Mouse (Mus musculus): Measurements from ENCODE around the gene Ccl1. TPM values are rescaled to one million over a fixed set of nuclear protein-coding genes. Genes with fewer than 3 reads are reported as not detected.

Ccl1 gene
- polyA plus RNA-seq, 1 experiment: not detected

DNA sequence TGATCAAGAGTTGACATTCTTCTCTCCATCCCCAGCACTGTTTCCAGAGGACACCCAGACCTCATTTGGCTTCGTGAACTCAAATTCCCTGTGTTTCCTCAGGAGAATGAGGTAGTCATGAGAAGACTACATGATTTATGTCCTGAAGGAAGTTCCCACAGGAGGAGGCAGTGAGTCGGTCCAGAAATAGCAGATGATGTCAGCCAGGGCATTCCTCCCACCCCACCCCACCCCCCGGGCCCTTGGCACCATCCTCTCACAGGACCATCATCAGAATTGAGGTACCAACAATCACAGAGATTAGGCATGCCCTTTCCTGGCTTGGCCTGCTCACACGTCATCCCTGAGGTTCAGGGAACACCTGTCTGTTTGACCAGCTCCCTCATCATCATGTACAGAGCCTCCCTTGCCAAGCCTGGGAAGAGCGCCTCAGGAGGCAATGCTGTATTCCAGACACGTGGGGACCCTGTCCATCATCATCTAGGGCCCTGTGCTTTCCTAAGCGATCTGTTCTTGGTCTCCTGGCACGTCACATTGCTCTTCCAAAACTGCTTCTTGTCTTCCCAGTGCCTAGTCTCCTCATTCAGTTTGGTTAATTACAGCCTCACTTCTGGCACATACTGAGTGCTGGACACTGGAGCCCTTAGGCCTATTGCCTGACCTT is 31.2 kb downstream of the Ccl1 start:
- H3ac ChIP-seq (ENCODE audit: control insufficient read depth, insufficient read length): no peak overlapping the region
- H3K27me3 ChIP-seq (ENCODE audit: control insufficient read depth, insufficient read depth, insufficient read length): peaks cover 5% of the 10 kb centered on the region
- H3K4me3 ChIP-seq: no peak overlapping the region
- H3K4me2 ChIP-seq (ENCODE audit: low read depth): no peak overlapping the region
- H3K36me3 ChIP-seq (ENCODE audit: control insufficient read depth, insufficient read depth): no peaks in the 10 kb centered on the region
- H3K79me2 ChIP-seq (ENCODE audit: control insufficient read depth, insufficient read depth): no peaks in the 10 kb centered on the region
- TF ChIP-seq MYOD1 (IDR thresholded peaks at IDR 0.05; ENCODE audit: control insufficient read depth in 1 of 3, insufficient read length in 2 of 3, low read depth in 2 of 3) (no peak), SRF (IDR thresholded peaks at IDR 0.05; ENCODE audit: control insufficient read depth, insufficient read length, low read depth) (no peak), TCF12 (IDR thresholded peaks at IDR 0.05; ENCODE audit: insufficient read depth, poor library complexity, severe bottlenecking) (no peak), E2F4 (IDR thresholded peaks at IDR 0.05; ENCODE audit: insufficient read depth) (no peak), POLR2A (IDR thresholded peaks at IDR 0.05; ENCODE audit: insufficient read length, low read depth) (no peak), POLR2AphosphoS2 (IDR thresholded peaks at IDR 0.05; ENCODE audit: insufficient read length, low read depth) (no peak), TCF3 (IDR thresholded peaks at IDR 0.05; ENCODE audit: insufficient read length, low read depth) (no peak), MAX (IDR thresholded peaks at IDR 0.05; ENCODE audit: low read depth) (no peak), USF1 (IDR thresholded peaks at IDR 0.05; ENCODE audit: low read depth) (no peak), CEBPB (IDR thresholded peaks at IDR 0.05; ENCODE audit: insufficient read depth, poor library complexity, severe bottlenecking) (no peak)

DNA sequence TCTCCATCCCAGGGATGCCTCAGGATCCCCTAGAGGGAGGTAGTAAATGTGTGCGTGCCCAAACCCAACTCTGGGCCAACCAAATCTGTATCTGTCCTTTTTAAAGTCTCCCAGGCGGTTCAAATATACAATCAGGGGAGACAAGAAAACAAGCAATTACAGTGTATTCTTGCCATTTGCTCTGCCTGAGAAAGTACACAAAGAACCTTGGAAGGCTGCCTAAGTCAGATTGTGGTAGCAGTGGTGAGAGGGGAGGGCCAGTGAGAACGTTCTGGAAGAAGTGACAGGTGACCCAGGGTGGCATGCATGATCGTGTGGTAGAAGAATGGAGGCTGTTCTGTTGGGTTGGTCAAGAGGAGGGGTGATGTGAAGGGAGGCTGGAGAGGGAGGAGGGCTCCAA is 46.4 kb downstream of the Ccl1 start:
- no peak overlapping the region for H3K4me3 ChIP-seq
- H3ac ChIP-seq (ENCODE audit: control insufficient read depth, insufficient read length): no peak overlapping the region
- H3K36me3 ChIP-seq (ENCODE audit: control insufficient read depth, insufficient read depth): no peaks in the 10 kb centered on the region
- H3K79me2 ChIP-seq (ENCODE audit: control insufficient read depth, insufficient read depth): no peaks in the 10 kb centered on the region
- TF ChIP-seq POLR2A (IDR thresholded peaks at IDR 0.05; ENCODE audit: insufficient read length, low read depth) (no peak), TCF12 (IDR thresholded peaks at IDR 0.05; ENCODE audit: insufficient read depth, poor library complexity, severe bottlenecking) (no peak), E2F4 (IDR thresholded peaks at IDR 0.05; ENCODE audit: insufficient read depth) (no peak), POLR2AphosphoS2 (IDR thresholded peaks at IDR 0.05; ENCODE audit: insufficient read length, low read depth) (no peak), USF1 (IDR thresholded peaks at IDR 0.05; ENCODE audit: low read depth) (no peak), MYOG (IDR thresholded peaks at IDR 0.05; ENCODE audit: control insufficient read depth in 1 of 3, insufficient read depth in 1 of 3, insufficient read length in 2 of 3, low read depth in 2 of 3) (no peak), MYOD1 (IDR thresholded peaks at IDR 0.05; ENCODE audit: control insufficient read depth in 1 of 3, insufficient read length in 2 of 3, low read depth in 2 of 3) (no peak), CEBPB (IDR thresholded peaks at IDR 0.05; ENCODE audit: insufficient read depth, poor library complexity, severe bottlenecking) (no peak), MAX (IDR thresholded peaks at IDR 0.05; ENCODE audit: low read depth) (no peak), SRF (IDR thresholded peaks at IDR 0.05; ENCODE audit: control insufficient read depth, insufficient read length, low read depth) (no peak)
- H3K27me3 ChIP-seq (ENCODE audit: control insufficient read depth, insufficient read depth, insufficient read length): peaks cover 26% of the 10 kb centered on the region
- no peak overlapping the region for H3K4me2 ChIP-seq (ENCODE audit: low read depth)

DNA sequence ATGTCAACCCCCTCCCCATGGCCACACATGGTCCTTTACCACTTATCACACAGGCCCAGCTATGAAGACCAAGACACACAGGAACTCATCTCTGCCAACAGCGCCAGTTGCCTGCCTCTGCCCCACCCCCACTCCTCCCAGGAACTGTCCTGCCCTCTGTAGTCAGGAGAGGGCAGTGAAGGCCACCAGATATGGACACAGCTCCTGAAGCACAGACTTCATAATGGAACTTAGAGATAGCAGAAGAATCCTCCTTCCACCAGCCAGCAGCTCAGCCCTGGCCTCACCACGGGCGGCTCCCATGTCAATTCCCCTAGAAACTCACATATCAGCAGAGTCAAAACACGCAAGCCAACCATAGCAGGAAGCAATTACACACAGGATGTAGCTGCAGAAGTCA is 49.9 kb downstream of the Ccl1 start:
- H3K27me3 ChIP-seq (ENCODE audit: control insufficient read depth, insufficient read depth, insufficient read length): peaks cover 23% of the 10 kb centered on the region
- H3K36me3 ChIP-seq (ENCODE audit: control insufficient read depth, insufficient read depth): no peaks in the 10 kb centered on the region
- H3K4me2 ChIP-seq (ENCODE audit: low read depth): no peak overlapping the region
- H3K4me3 ChIP-seq: no peak overlapping the region
- no peak for TF ChIP-seq POLR2AphosphoS2 (IDR thresholded peaks at IDR 0.05; ENCODE audit: insufficient read length, low read depth)
- no peaks in the 10 kb centered on the region for H3K79me2 ChIP-seq (ENCODE audit: control insufficient read depth, insufficient read depth)
- H3ac ChIP-seq (ENCODE audit: control insufficient read depth, insufficient read length): no peak overlapping the region

DNA sequence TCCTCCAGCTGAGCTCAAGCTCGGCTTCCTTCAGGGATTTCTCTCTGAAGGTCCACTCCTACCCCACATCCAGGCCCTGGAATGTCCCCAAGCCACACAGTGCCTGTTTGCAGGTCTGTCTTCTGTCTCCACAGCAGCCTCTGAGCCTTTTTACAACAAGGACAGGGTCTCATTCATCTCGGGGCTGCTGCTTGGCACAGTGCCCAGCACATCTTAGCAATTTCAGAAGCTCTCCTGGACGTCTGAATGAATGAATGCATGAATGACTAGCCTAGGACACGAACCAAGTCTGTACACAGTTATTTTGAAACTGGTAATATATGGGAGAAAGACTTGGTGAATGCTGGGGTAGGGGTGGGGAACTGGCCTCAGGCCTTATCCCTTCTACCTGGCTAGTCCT is 52.1 kb downstream of the Ccl1 start:
- H3ac ChIP-seq (ENCODE audit: control insufficient read depth, insufficient read length): no peak overlapping the region
- H3K4me2 ChIP-seq (ENCODE audit: low read depth): no peak overlapping the region
- no peak for TF ChIP-seq MYOD1 (IDR thresholded peaks at IDR 0.05; ENCODE audit: control insufficient read depth in 1 of 3, insufficient read length in 2 of 3, low read depth in 2 of 3)
- TF ChIP-seq POLR2AphosphoS2 (IDR thresholded peaks at IDR 0.05; ENCODE audit: insufficient read length, low read depth): no peak
- TF ChIP-seq POLR2A (IDR thresholded peaks at IDR 0.05; ENCODE audit: insufficient read length, low read depth): no peak
- TF ChIP-seq MYOG (IDR thresholded peaks at IDR 0.05; ENCODE audit: control insufficient read depth in 1 of 3, insufficient read depth in 1 of 3, insufficient read length in 2 of 3, low read depth in 2 of 3): no peak
- no peak for TF ChIP-seq TCF12 (IDR thresholded peaks at IDR 0.05; ENCODE audit: insufficient read depth, poor library complexity, severe bottlenecking)
- no peak for TF ChIP-seq E2F4 (IDR thresholded peaks at IDR 0.05; ENCODE audit: insufficient read depth)
- H3K4me3 ChIP-seq: no peak overlapping the region
- no peaks in the 10 kb centered on the region for H3K79me2 ChIP-seq (ENCODE audit: control insufficient read depth, insufficient read depth)
- peaks cover 34% of the 10 kb centered on the region for H3K27me3 ChIP-seq (ENCODE audit: control insufficient read depth, insufficient read depth, insufficient read length)
- H3K36me3 ChIP-seq (ENCODE audit: control insufficient read depth, insufficient read depth): no peaks in the 10 kb centered on the region

GRCm38 (mm10) chr11:82251251-82251650 is 54.2 kb downstream of the Ccl1 start:
- Histone ChIP-seq H3K4me3 (no peak overlapping the region), H3K79me2 (ENCODE audit: control insufficient read depth, insufficient read depth) (no peaks in the 10 kb centered on the region), H3ac (ENCODE audit: control insufficient read depth, insufficient read length) (no peak overlapping the region), H3K4me2 (ENCODE audit: low read depth) (no peak overlapping the region), H3K36me3 (ENCODE audit: control insufficient read depth, insufficient read depth) (no peaks in the 10 kb centered on the region), H3K27me3 (ENCODE audit: control insufficient read depth, insufficient read depth, insufficient read length) (peaks cover 35% of the 10 kb centered on the region)
- TF ChIP-seq E2F4 (IDR thresholded peaks at IDR 0.05; ENCODE audit: insufficient read depth) (no peak), TCF3 (IDR thresholded peaks at IDR 0.05; ENCODE audit: insufficient read length, low read depth) (no peak), POLR2AphosphoS2 (IDR thresholded peaks at IDR 0.05; ENCODE audit: insufficient read length, low read depth) (no peak), USF1 (IDR thresholded peaks at IDR 0.05; ENCODE audit: low read depth) (no peak), POLR2A (IDR thresholded peaks at IDR 0.05; ENCODE audit: insufficient read length, low read depth) (no peak), TCF12 (IDR thresholded peaks at IDR 0.05; ENCODE audit: insufficient read depth, poor library complexity, severe bottlenecking) (no peak), MAX (IDR thresholded peaks at IDR 0.05; ENCODE audit: low read depth) (no peak)
